Mouse (Mus musculus) layer of hippocampus, adult 6 months (tissue): Measurements from ENCODE around the gene Cpxcr1. TPM values are rescaled to one million over a fixed set of nuclear protein-coding genes. Genes with fewer than 3 reads are reported as not detected.

Source experiments
- long read RNA-seq, 2 experiments: library from polyadenylated mRNA; unstranded; transcript quantifications; one replicate each; pipeline ENCODE4 v2.0.0; 2019 to 2020
- polyA plus RNA-seq: library from polyadenylated mRNA; unstranded; fragments of <200 nt; fragmentation: Nextera tagmentation; gene quantifications from 2 replicates; pipeline ENCODE4 v1.2.3, GENCODE M21; 2021

The Cpxcr1 gene
- polyA plus RNA-seq: not detected in 2 replicates
- long read RNA-seq, experiment 1: 0 reads
- long read RNA-seq, experiment 2: 0 reads

DNA sequence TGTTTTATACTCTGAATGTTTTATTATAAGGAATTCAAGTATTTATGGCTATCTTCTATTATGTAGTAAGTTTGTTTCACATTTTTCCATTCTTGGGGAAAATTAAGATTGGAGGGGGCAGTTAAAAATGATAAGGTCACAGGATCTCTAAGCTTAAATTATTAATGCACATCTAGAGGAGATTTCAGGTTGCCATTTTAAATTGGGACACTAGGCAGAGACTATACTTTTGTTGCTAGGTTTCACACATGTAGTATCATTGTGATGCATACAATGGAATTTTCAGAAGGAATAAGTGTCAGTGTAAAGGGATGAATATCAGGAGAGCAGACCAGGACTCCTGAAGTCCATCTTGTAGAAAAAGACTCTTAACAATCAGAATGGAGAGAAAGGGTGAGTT lies at the start of gene Cpxcr1:
Gene Cpxcr1, plus strand, starts transcription at position 301 of the 400 bp plus-strand sequence.

Other genes with a start within 250 kb of the Cpxcr1 start
- not detected in 2 replicates for gene H2afb2, start 232.2 kb downstream of the Cpxcr1 start, polyA plus RNA-seq